Mouse (Mus musculus) liver, postnatal 0 days (tissue): Measurements from ENCODE around the gene Pakap. TPM values are rescaled to one million over a fixed set of nuclear protein-coding genes. Genes with fewer than 3 reads are reported as not detected.

Source experiments
- ATAC-seq: fragments of 200-750 bp; cut with Nextera tagmentation; 2 replicates; pipeline ENCODE4 v1.8.0; 2017; ENCODE audit warnings: mild to moderate bottlenecking, moderate library complexity
- DNase-seq: peaks from one replicate; pipeline ENCODE4 v3.0.0-alpha.2; 2016
- H3K27ac ChIP-seq: fragments of 300-500 bp; sonication (generic); 2 replicates; pipeline ENCODE4 v1.5.1; 2014; ENCODE audit warnings: antibody characterized with exemption, moderate library complexity, mild to moderate bottlenecking, low read depth
- H3K27me3 ChIP-seq: fragments of 300-500 bp; sonication (generic); 2 replicates; pipeline ENCODE4 v1.6.1; 2014; ENCODE audit warnings: low read length, control low read depth, mixed read lengths; ENCODE audit not compliant: insufficient read depth
- H3K36me3 ChIP-seq: fragments of 300-500 bp; sonication (generic); replicated peaks from 2 replicates; pipeline ENCODE4 v1.6.1; 2014; ENCODE audit warnings: mild to moderate bottlenecking, control low read depth, low read length, moderate library complexity, mixed read lengths; ENCODE audit not compliant: insufficient read depth
- H3K4me1 ChIP-seq: fragments of 300-500 bp; sonication (generic); 2 replicates; pipeline ENCODE4 v1.6.1; 2014; ENCODE audit warnings: antibody characterized with exemption, mild to moderate bottlenecking, control low read depth; ENCODE audit not compliant: insufficient read depth
- H3K4me2 ChIP-seq: fragments of 300-500 bp; sonication (generic); 2 replicates; pipeline ENCODE4 v1.6.1; 2014; ENCODE audit warnings: low read depth, mild to moderate bottlenecking, low read length, moderate library complexity, mixed read lengths
- H3K4me3 ChIP-seq: fragments of 300-500 bp; sonication (generic); 2 replicates; pipeline ENCODE4 v1.5.1; 2014; ENCODE audit warnings: low read depth, low read length
- H3K9ac ChIP-seq: fragments of 300-500 bp; sonication (generic); replicated peaks from 2 replicates; pipeline ENCODE4 v1.6.1; 2014; ENCODE audit warnings: mild to moderate bottlenecking, moderate library complexity
- H3K9me3 ChIP-seq: fragments of 300-500 bp; sonication (generic); 2 replicates; pipeline ENCODE4 v1.6.1; 2016; ENCODE audit warnings: mild to moderate bottlenecking, control low read depth, low read length, mixed read lengths
- CTCF ChIP-seq: sonication (generic); IDR thresholded peaks from 2 replicates; pipeline ENCODE4 v1.5.1; 2016; ENCODE audit warnings: antibody characterized with exemption, low read depth
- EP300 ChIP-seq: IDR thresholded peaks from 2 replicates; pipeline ENCODE4 v1.6.1; 2016; ENCODE audit warnings: antibody characterized with exemption, low read depth, mild to moderate bottlenecking
- WGBS: fragments of 180-500 bp; shearing (Covaris S2); extraction: QIAGEN DNeasy Blood & Tissue Kit; methylation state at CpG from one replicate; pipeline ENCODE4 v1.1.7; 2014; ENCODE audit not compliant: insufficient replicate concordance; 5-methylcytosine and 5-hydroxymethylcytosine counted together
- polyA plus RNA-seq: library from polyadenylated mRNA; unstranded; fragments of >200 nt; fragmentation: Nextera tagmentation; extraction: Ambion mirVana; gene quantifications from 2 replicates; pipeline ENCODE4 v1.2.1, GENCODE M21; 2015

Pakap gene
- polyA plus RNA-seq, 1 experiment from 2014 or later: 0.79 TPM

- WGBS: 85% methylated on average over 11 of the region's 11 CpGs
- H3K9ac ChIP-seq: no peak overlapping the region
- DNase-seq: no peak
- no peak for TF ChIP-seq CTCF
- TF ChIP-seq EP300: no peak
- H3K4me1 ChIP-seq: no peaks in the 10 kb centered on the region
- no peaks in the 10 kb centered on the region for H3K27me3 ChIP-seq
- no peak overlapping the region for H3K4me2 ChIP-seq
- no peak overlapping the region for H3K27ac ChIP-seq
- H3K9me3 ChIP-seq: no peaks in the 10 kb centered on the region
- no peak overlapping the region for H3K4me3 ChIP-seq
- H3K36me3 ChIP-seq: no peaks in the 10 kb centered on the region
- no peak for ATAC-seq
Measured at GRCm38 (mm10) chr4:57696955-57697354, 129.0 kb downstream of the Pakap start.

- Histone ChIP-seq H3K27ac (no peak overlapping the region), H3K4me3 (no peak overlapping the region), H3K9ac (no peak overlapping the region), H3K27me3 (no peaks in the 10 kb centered on the region), H3K9me3 (no peaks in the 10 kb centered on the region), H3K4me1 (no peaks in the 10 kb centered on the region), H3K36me3 (no peaks in the 10 kb centered on the region), H3K4me2 (no peak overlapping the region)
- ATAC-seq (no peak), DNase-seq (no peak)
- WGBS: 81% methylated on average over 12 of the region's 12 CpGs
- TF ChIP-seq EP300 (no peak), CTCF (no peak)
Measured at GRCm38 (mm10) chr4:57697918-57698611, 130.1 kb downstream of the Pakap start.

- Histone ChIP-seq H3K4me3 (no peak overlapping the region), H3K9me3 (no peaks in the 10 kb centered on the region), H3K4me2 (no peak overlapping the region), H3K27me3 (no peaks in the 10 kb centered on the region), H3K9ac (no peak overlapping the region), H3K36me3 (no peaks in the 10 kb centered on the region), H3K27ac (no peak overlapping the region), H3K4me1 (no peaks in the 10 kb centered on the region)
- no peak for DNase-seq
- TF ChIP-seq CTCF (no peak), EP300 (no peak)
- ATAC-seq: no peak
- 73% methylated on average over 5 of the region's 5 CpGs for WGBS
Measured at GRCm38 (mm10) chr4:57701576-57701975, 133.6 kb downstream of the Pakap start.

GRCm38 (mm10) chr4:57703574-57704470 lies 135.8 kb downstream of the Pakap start:
- H3K4me1 ChIP-seq: no peaks in the 10 kb centered on the region
- TF ChIP-seq CTCF (no peak), EP300 (no peak)
- no peaks in the 10 kb centered on the region for H3K9me3 ChIP-seq
- no peak for DNase-seq
- no peak overlapping the region for H3K9ac ChIP-seq
- H3K27me3 ChIP-seq: no peaks in the 10 kb centered on the region
- no peak overlapping the region for H3K4me3 ChIP-seq
- 74% methylated on average over 11 of the region's 11 CpGs for WGBS
- H3K27ac ChIP-seq: no peak overlapping the region
- H3K36me3 ChIP-seq: no peaks in the 10 kb centered on the region
- ATAC-seq: no peak
- H3K4me2 ChIP-seq: no peak overlapping the region

- Histone ChIP-seq H3K9ac (no peak overlapping the region), H3K27ac (no peak overlapping the region), H3K27me3 (no peaks in the 10 kb centered on the region), H3K4me1 (no peaks in the 10 kb centered on the region), H3K36me3 (no peaks in the 10 kb centered on the region), H3K9me3 (no peaks in the 10 kb centered on the region), H3K4me3 (no peak overlapping the region), H3K4me2 (no peak overlapping the region)
- ATAC-seq (no peak), DNase-seq (no peak)
- 60% methylated on average over 7 of the region's 7 CpGs for WGBS
- TF ChIP-seq EP300 (no peak), CTCF (no peak)
Measured at GRCm38 (mm10) chr4:57704575-57704974, 136.6 kb downstream of the Pakap start.

- Histone ChIP-seq H3K27me3 (no peaks in the 10 kb centered on the region), H3K4me2 (no peak overlapping the region), H3K27ac (no peak overlapping the region), H3K4me1 (no peaks in the 10 kb centered on the region), H3K9me3 (no peaks in the 10 kb centered on the region), H3K36me3 (no peaks in the 10 kb centered on the region), H3K9ac (no peak overlapping the region), H3K4me3 (no peak overlapping the region)
- ATAC-seq: no peak
- no peak for DNase-seq
- no peak for TF ChIP-seq CTCF
- TF ChIP-seq EP300: no peak
Measured at GRCm38 (mm10) chr4:57715849-57716248, 147.9 kb downstream of the Pakap start.
